Mouse (Mus musculus) small intestine, adult 2 months (tissue): ENCODE measurements at regions not wholly inside any gene's neighbourhood (a gene's known extent, or its start where the extent isn't known, plus 50 kb on each side); places are given as distances from the start of the nearest gene placed in this dataset.

Experiments
- CTCF ChIP-seq: fragments of 200-500 bp; IDR thresholded peaks from 2 replicates; pipeline ENCODE4 v1.5.1; 2012; ENCODE audit warnings: low read depth, mild to moderate bottlenecking, control low read depth, inconsistent platforms, low read length, moderate library complexity, mixed read lengths; ENCODE audit not compliant: insufficient replicate concordance, insufficient read length; ENCODE audit errors: extremely low read depth
- POLR2A ChIP-seq: fragments of 200-500 bp; IDR thresholded peaks from 2 replicates; pipeline ENCODE4 v1.6.1; 2012; ENCODE audit warnings: low read depth, mild to moderate bottlenecking, control low read depth, inconsistent platforms, low read length, moderate library complexity

GRCm38 (mm10) chr9:116314803-116315202 lies 139.6 kb upstream of the Tgfbr2 start:
- no peak for TF ChIP-seq CTCF
- no peak for TF ChIP-seq POLR2A
